Mouse (Mus musculus) bone marrow, adult 2 months (tissue): ENCODE results near the gene Mipep.

Experiments used
- CTCF ChIP-seq: fragments of 200-500 bp; IDR thresholded peaks from 2 replicates; pipeline ENCODE4 v1.5.1; 2011; ENCODE audit warnings: low read length, control low read depth; ENCODE audit not compliant: control insufficient read depth, insufficient read depth
- POLR2A ChIP-seq: fragments of 200-500 bp; IDR thresholded peaks from 2 replicates; pipeline ENCODE4 v1.6.1; 2011; ENCODE audit warnings: low read depth, mild to moderate bottlenecking, control low read depth, low read length, borderline replicate concordance; ENCODE audit not compliant: control insufficient read depth

GRCm38 (mm10) chr14:60866399-60866798 is 82.0 kb downstream of the Mipep start:
- no peak for TF ChIP-seq CTCF
- TF ChIP-seq POLR2A, result no peak
